Comparison of ENCODE assay signal across 13 mouse cellular contexts in the genomic region with DNA sequence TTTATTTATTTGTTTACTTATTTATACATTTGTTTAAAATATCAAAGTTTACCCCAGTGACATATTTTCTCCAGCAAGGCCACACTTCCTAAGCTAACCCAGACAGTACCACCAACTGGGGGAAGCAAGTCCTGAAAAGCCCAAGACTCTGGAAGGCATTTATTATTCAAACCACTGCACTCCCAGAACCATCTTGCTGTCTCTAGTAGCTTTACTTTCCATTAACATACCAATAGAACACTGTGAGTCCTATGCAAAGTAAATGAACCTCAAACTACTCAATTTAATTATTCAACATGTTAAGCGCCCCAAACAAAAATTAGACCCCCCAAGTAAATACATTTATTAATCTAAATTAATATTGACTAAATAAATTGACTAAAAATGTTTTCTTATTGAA. TPM values are rescaled to one million over a fixed set of nuclear protein-coding genes. Genes with fewer than 3 reads are reported as not detected.
"Had no signal": no experiment of that assay in that cellular context is flagged by ENCODE, and none has a peak within 500 bp of the region (broad histone marks: within the 10 kb centered on the region; RNA-seq: fewer than 3 reads in every experiment).

No protein-coding gene starts in this region.

- DNase-seq: retina, postnatal 1 day; right cerebral cortex, adult 18-20 months; right cerebral cortex, postnatal 14 days; right cerebral cortex, postnatal 25 days; right cerebral cortex, postnatal 4 days; spleen, adult 18-20 months; thymus, adult 18-20 months; thymus, adult 2 months; thymus, postnatal 14 days; thymus, postnatal 25 days; thymus, postnatal 36 days; thymus, postnatal 4 days had no signal

RNA-seq across cellular contexts. Expression of a gene that starts 11.9 kb away (rescaled TPM):
- total RNA-seq: neutrophil, adult 5-6 weeks had no signal

RNA-seq across cellular contexts. Expression of a gene that starts 39.3 kb away (rescaled TPM):
- total RNA-seq: neutrophil, adult 5-6 weeks had no signal
